Mouse (Mus musculus): ENCODE measurements at regions not wholly inside any gene's neighbourhood (a gene's known extent, or its start where the extent isn't known, plus 50 kb on each side); places are given as distances from the start of the nearest gene placed in this dataset.

DNA sequence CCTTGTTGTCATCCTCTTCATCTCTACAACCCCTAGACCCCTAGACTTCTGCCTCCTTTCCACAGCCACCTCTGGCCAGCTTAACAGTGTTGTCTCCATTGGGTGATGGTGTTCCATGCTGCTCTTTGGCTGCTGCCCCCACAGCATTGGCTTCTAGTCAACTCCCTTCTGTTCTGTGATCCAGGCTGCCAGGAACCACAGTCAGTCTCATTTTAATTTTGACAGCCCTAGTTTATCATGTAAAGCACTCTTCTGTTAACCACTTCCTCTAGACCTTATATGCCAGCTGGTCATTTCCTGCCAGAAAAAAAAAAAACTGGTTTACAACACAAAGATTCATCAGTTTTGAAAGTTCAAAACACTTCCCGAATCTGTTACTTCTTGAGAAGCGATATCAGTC, 514.1 kb downstream of the Cntnap4 start:
- TF ChIP-seq CTCF (IDR thresholded peaks at IDR 0.05; ENCODE audit: low read depth, low read length) (no peak), POLR2A (IDR thresholded peaks at IDR 0.05; ENCODE audit: borderline replicate concordance, low read depth, low read length) (no peak)

Data from bone marrow macrophage, adult 2 months (primary cell).